Mouse (Mus musculus): ENCODE measurements around the gene Dennd6a. TPM values are rescaled to one million over a fixed set of nuclear protein-coding genes. Genes with fewer than 3 reads are reported as not detected.

Gene Dennd6a
- polyA plus RNA-seq, 1 experiment from 2014 or later: 27.9 TPM

GRCm38 (mm10) chr14:26579346-26580343 is 6.0 kb downstream of the Dennd6a start:
- Histone ChIP-seq H3K9ac (replicated peaks) (peak overlapping the region; percentile 99), H3K27ac (replicated peaks) (peak overlapping the region; percentile 95), H3K4me1 (peaks cover 12% of the 10 kb centered on the region; the same call in 1 of the 2 replicates), H3K27me3 (no peaks in the 10 kb centered on the region), H3K4me2 (replicated peaks) (peak overlapping the region; percentile 80), H3K9me3 (no peaks in the 10 kb centered on the region), H3K4me3 (peak overlapping the region; percentile 93), H3K36me3 (peaks cover 5% of the 10 kb centered on the region; the same call in 1 of the 2 replicates)
- WGBS: 1% methylated on average over 72 of the region's 79 CpGs
- ATAC-seq (ENCODE audit: low FRiP score, low read depth): peak; percentile 96

GRCm38 (mm10) chr14:26583645-26584044 is 10.0 kb downstream of the Dennd6a start:
- H3K36me3 ChIP-seq: peaks cover 5% of the 10 kb centered on the region; the same call in 1 of the 2 replicates
- H3K27me3 ChIP-seq: no peaks in the 10 kb centered on the region
- H3K4me1 ChIP-seq: peaks cover 12% of the 10 kb centered on the region; the same call in 1 of the 2 replicates
- WGBS: 97% methylated on average over 3 of the region's 3 CpGs
- ATAC-seq (ENCODE audit: low FRiP score, low read depth): no peak
- H3K4me2 ChIP-seq (replicated peaks): no peak overlapping the region
- H3K9ac ChIP-seq (replicated peaks): no peak overlapping the region
- H3K4me3 ChIP-seq: no peak overlapping the region
- no peak overlapping the region for H3K27ac ChIP-seq (replicated peaks)
- no peaks in the 10 kb centered on the region for H3K9me3 ChIP-seq

GRCm38 (mm10) chr14:26587116-26587515 is 13.5 kb downstream of the Dennd6a start:
- Histone ChIP-seq H3K27me3 (no peaks in the 10 kb centered on the region), H3K9me3 (no peaks in the 10 kb centered on the region), H3K4me1 (no peaks in the 10 kb centered on the region), H3K27ac (replicated peaks) (no peak overlapping the region), H3K4me2 (replicated peaks) (no peak overlapping the region), H3K9ac (replicated peaks) (no peak overlapping the region), H3K36me3 (peaks cover 6% of the 10 kb centered on the region; the same call in 1 of the 2 replicates), H3K4me3 (no peak overlapping the region)
- no peak for ATAC-seq (ENCODE audit: low FRiP score, low read depth)

GRCm38 (mm10) chr14:26591353-26591752 is 17.7 kb downstream of the Dennd6a start:
- Histone ChIP-seq H3K27ac (replicated peaks) (no peak overlapping the region), H3K4me2 (replicated peaks) (no peak overlapping the region), H3K27me3 (no peaks in the 10 kb centered on the region), H3K9me3 (no peaks in the 10 kb centered on the region), H3K4me1 (no peaks in the 10 kb centered on the region), H3K9ac (replicated peaks) (no peak overlapping the region), H3K4me3 (no peak overlapping the region), H3K36me3 (peaks cover 10% of the 10 kb centered on the region)
- ATAC-seq (ENCODE audit: low FRiP score, low read depth): no peak

GRCm38 (mm10) chr14:26593281-26593895 is 19.7 kb downstream of the Dennd6a start:
- ATAC-seq (ENCODE audit: low FRiP score, low read depth): no peak
- Histone ChIP-seq H3K9ac (replicated peaks) (no peak overlapping the region), H3K4me3 (no peak overlapping the region), H3K27me3 (no peaks in the 10 kb centered on the region), H3K4me2 (replicated peaks) (no peak overlapping the region), H3K36me3 (peaks cover 28% of the 10 kb centered on the region), H3K4me1 (no peaks in the 10 kb centered on the region), H3K27ac (replicated peaks) (no peak overlapping the region), H3K9me3 (0 out of 2 replicates have a peak, but pooled peaks cover 4% of the 10 kb centered on the region)
- WGBS: 96% methylated on average over 2 of the region's 2 CpGs

- 94% methylated on average over 7 of the region's 7 CpGs for WGBS
- Histone ChIP-seq H3K36me3 (peaks cover 44% of the 10 kb centered on the region), H3K4me2 (replicated peaks) (no peak overlapping the region)
Measured at GRCm38 (mm10) chr14:26595167-26595566, 21.5 kb downstream of the Dennd6a start.

GRCm38 (mm10) chr14:26595695-26596365 is 22.2 kb downstream of the Dennd6a start:
- peaks cover 43% of the 10 kb centered on the region for H3K36me3 ChIP-seq
- no peak for ATAC-seq (ENCODE audit: low FRiP score, low read depth)
- 0 out of 2 replicates have a peak, but pooled peaks cover 4% of the 10 kb centered on the region for H3K9me3 ChIP-seq
- no peak overlapping the region for H3K4me2 ChIP-seq (replicated peaks)
- H3K27ac ChIP-seq (replicated peaks): no peak overlapping the region
- WGBS: 97% methylated on average over 5 of the region's 5 CpGs
- H3K27me3 ChIP-seq: no peaks in the 10 kb centered on the region
- no peak overlapping the region for H3K9ac ChIP-seq (replicated peaks)
- H3K4me1 ChIP-seq: no peaks in the 10 kb centered on the region
- no peak overlapping the region for H3K4me3 ChIP-seq

More at GRCm38 (mm10) chr14:26595167-26595566, 21.5 kb downstream of the Dennd6a start:
- ATAC-seq (ENCODE audit: low FRiP score, low read depth): no peak
- no peaks in the 10 kb centered on the region for H3K4me1 ChIP-seq
- H3K9me3 ChIP-seq: 0 out of 2 replicates have a peak, but pooled peaks cover 4% of the 10 kb centered on the region
- no peaks in the 10 kb centered on the region for H3K27me3 ChIP-seq
- no peak overlapping the region for H3K9ac ChIP-seq (replicated peaks)
- H3K27ac ChIP-seq (replicated peaks): no peak overlapping the region
- no peak overlapping the region for H3K4me3 ChIP-seq

GRCm38 (mm10) chr14:26605354-26605753 is 31.7 kb downstream of the Dennd6a start:
- H3K36me3 ChIP-seq: peaks cover 63% of the 10 kb centered on the region
- H3K4me1 ChIP-seq: no peaks in the 10 kb centered on the region
- no peak overlapping the region for H3K9ac ChIP-seq (replicated peaks)
- no peak overlapping the region for H3K27ac ChIP-seq (replicated peaks)
- WGBS: 90% methylated on average over 4 of the region's 4 CpGs
- no peaks in the 10 kb centered on the region for H3K9me3 ChIP-seq
- H3K4me3 ChIP-seq: no peak overlapping the region
- no peak overlapping the region for H3K4me2 ChIP-seq (replicated peaks)
- ATAC-seq (ENCODE audit: low FRiP score, low read depth): no peak
- no peaks in the 10 kb centered on the region for H3K27me3 ChIP-seq

- Histone ChIP-seq H3K9me3 (no peaks in the 10 kb centered on the region), H3K4me1 (no peaks in the 10 kb centered on the region), H3K4me2 (replicated peaks) (no peak overlapping the region), H3K27me3 (no peaks in the 10 kb centered on the region), H3K9ac (replicated peaks) (no peak overlapping the region), H3K36me3 (peaks cover 72% of the 10 kb centered on the region), H3K4me3 (no peak overlapping the region), H3K27ac (replicated peaks) (no peak overlapping the region)
- no peak for ATAC-seq (ENCODE audit: low FRiP score, low read depth)
- 100% methylated on average over 1 of the region's 1 CpGs for WGBS
Measured at GRCm38 (mm10) chr14:26609674-26610073, 36.0 kb downstream of the Dennd6a start.

- H3K27me3 ChIP-seq: no peaks in the 10 kb centered on the region
- H3K9ac ChIP-seq (replicated peaks): no peak overlapping the region
- no peak overlapping the region for H3K4me2 ChIP-seq (replicated peaks)
- WGBS: 92% methylated on average over 4 of the region's 4 CpGs
- H3K4me1 ChIP-seq: no peaks in the 10 kb centered on the region
- H3K27ac ChIP-seq (replicated peaks): no peak overlapping the region
- H3K4me3 ChIP-seq: no peak overlapping the region
- ATAC-seq (ENCODE audit: low FRiP score, low read depth): no peak
- H3K36me3 ChIP-seq: peaks cover 68% of the 10 kb centered on the region
- H3K9me3 ChIP-seq: no peaks in the 10 kb centered on the region
Measured at GRCm38 (mm10) chr14:26610689-26611088, 37.0 kb downstream of the Dennd6a start.

- 95% methylated on average over 4 of the region's 4 CpGs for WGBS
Measured at GRCm38 (mm10) chr14:26625301-26625700, 51.6 kb downstream of the Dennd6a start.

More at GRCm38 (mm10) chr14:26625301-26625700, 51.6 kb downstream of the Dennd6a start:
- ATAC-seq (ENCODE audit: low FRiP score, low read depth): no peak
- Histone ChIP-seq H3K36me3 (peaks cover 86% of the 10 kb centered on the region), H3K4me1 (no peaks in the 10 kb centered on the region), H3K4me2 (replicated peaks) (no peak overlapping the region), H3K4me3 (no peak overlapping the region), H3K27ac (replicated peaks) (no peak overlapping the region), H3K9me3 (no peaks in the 10 kb centered on the region), H3K27me3 (no peaks in the 10 kb centered on the region), H3K9ac (replicated peaks) (no peak overlapping the region)
